Mouse (Mus musculus) olfactory bulb, adult 2 months (tissue): ENCODE data around the gene Pi4ka.

Source experiments
- CTCF ChIP-seq: fragments of 200-500 bp; IDR thresholded peaks from 2 replicates; pipeline ENCODE4 v1.5.1; 2012; ENCODE audit warnings: low read depth, mild to moderate bottlenecking, low read length, moderate library complexity; ENCODE audit not compliant: insufficient read depth
- POLR2A ChIP-seq: fragments of 200-500 bp; IDR thresholded peaks from 2 replicates; pipeline ENCODE4 v1.6.1; 2012; ENCODE audit warnings: mild to moderate bottlenecking, low read depth, low read length, moderate library complexity; ENCODE audit not compliant: insufficient read depth

DNA sequence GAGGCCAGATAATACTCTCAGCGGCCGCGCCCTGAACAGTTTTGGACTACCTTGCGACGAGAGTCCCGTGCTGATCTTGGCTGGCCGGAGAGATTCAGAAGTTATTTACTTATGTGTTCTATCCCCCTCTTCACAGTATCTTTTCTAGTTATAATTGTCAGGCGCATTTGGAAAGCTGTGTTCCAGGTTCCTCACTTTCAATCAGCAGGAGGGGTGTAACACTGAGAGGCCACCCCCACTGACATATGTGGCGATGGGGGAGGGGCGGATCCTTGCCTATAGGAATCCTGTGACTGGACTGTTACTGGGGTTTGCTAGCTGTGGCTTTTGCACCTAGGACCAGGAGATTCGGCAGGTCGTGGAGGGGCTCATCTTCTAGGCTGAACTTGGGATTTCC, 171.6 kb downstream of the Pi4ka start:
- TF ChIP-seq POLR2A (no peak), CTCF (no peak)
